Mouse (Mus musculus) liver, adult 2 months (tissue): Measurements from ENCODE around the gene Ing5.

Source experiments
- CTCF ChIP-seq: fragments of 200-500 bp; IDR thresholded peaks from 2 replicates; pipeline ENCODE4 v1.5.1; 2011; ENCODE audit warnings: low read depth, low read length, control low read depth
- POLR2A ChIP-seq: fragments of 200-500 bp; IDR thresholded peaks from 2 replicates; pipeline ENCODE4 v1.6.1; 2011; ENCODE audit warnings: low read length, control low read depth; ENCODE audit not compliant: insufficient read depth; ENCODE audit errors: extremely low read depth

DNA sequence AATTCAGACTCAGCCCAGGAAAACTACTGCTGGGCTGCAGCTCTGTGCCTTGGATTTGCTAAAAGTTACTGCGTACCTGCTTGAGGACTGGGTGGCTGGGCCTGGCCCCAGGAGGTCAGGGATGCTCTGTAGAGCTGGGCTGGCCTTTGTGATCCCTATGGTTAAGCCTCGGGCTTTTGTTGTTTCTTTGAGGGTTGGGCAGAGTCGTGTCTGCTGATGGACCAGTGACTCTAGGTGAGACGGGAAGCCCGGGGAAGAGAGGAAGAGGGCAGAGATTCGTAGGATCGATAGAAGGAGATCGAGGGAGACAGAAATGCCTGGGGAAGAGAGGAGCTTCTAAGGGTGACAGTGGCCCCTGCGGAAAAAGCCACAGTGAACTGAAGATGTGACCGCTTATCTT lies 20.8 kb downstream of the Ing5 start, which contains the start of gene D2hgdh:
- TF ChIP-seq CTCF = no peak
- no peak for TF ChIP-seq POLR2A
